Mouse (Mus musculus): Measurements from ENCODE around the gene Scnn1b. TPM values are rescaled to one million over a fixed set of nuclear protein-coding genes. Genes with fewer than 3 reads are reported as not detected.

Scnn1b gene
- polyA plus RNA-seq, 1 experiment from 2014 or later = 0.09 TPM

DNA sequence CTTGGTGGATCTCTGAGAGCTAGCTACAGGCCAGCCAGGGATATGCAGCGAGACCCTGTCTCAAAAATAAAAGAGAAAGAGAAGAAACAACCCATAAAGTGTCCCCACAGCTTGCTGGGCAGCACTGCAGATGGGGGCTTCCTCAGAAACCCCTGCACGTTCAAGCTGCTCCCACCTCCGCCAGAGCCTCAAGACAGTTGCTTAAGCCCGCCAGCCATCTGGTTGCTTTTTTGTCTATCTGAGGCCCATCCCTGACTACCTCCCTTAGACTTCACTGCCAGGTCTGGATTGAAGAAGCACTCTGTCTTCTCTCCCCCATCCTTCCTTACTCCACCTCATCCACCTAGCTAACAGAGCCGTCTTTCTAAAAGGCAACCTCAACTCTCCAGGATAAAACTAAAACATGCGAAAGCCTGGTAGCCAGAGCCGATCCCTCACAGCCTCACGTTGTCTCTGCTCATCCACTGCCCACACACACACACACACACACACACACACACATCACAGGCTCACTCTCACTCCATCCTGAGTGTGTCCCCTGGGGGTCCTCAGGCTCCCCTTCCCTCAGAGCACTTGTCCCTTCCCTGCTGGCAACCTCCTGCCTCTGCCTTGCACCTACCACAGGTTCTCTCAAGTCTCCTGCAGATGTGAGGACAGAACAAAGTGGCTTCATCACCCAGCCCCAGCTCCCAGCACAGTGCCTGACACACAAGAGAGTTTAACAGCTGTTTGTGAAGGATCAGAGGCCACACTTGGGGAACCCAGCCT, 73.5 kb downstream of the Scnn1b start:
- H3K4me1 ChIP-seq (ENCODE audit: insufficient read depth) = no peaks in the 10 kb centered on the region
- peaks cover 2% of the 10 kb centered on the region; the same call in 1 of the 2 replicates for H3K36me3 ChIP-seq (replicated peaks; ENCODE audit: insufficient read depth, low read length)
- H3K9me3 ChIP-seq (ENCODE audit: low read length) = no peaks in the 10 kb centered on the region
- 83% methylated on average over 8 of the region's 8 CpGs for WGBS (ENCODE audit: insufficient replicate concordance)
- no peak overlapping the region for H3K27ac ChIP-seq (ENCODE audit: low read depth)
- no peak overlapping the region for H3K4me2 ChIP-seq (ENCODE audit: low read depth, low read length)
- no peak overlapping the region for H3K9ac ChIP-seq (replicated peaks)
- no peak overlapping the region for H3K4me3 ChIP-seq (ENCODE audit: low read depth, low read length)
- no peaks in the 10 kb centered on the region for H3K27me3 ChIP-seq (ENCODE audit: insufficient read depth, low read length)
- no peak for DNase-seq
- TF ChIP-seq EP300 (IDR thresholded peaks at IDR 0.05; ENCODE audit: low read depth) (no peak), CTCF (IDR thresholded peaks at IDR 0.05; ENCODE audit: low read depth) (no peak)
- no peak for ATAC-seq

DNA sequence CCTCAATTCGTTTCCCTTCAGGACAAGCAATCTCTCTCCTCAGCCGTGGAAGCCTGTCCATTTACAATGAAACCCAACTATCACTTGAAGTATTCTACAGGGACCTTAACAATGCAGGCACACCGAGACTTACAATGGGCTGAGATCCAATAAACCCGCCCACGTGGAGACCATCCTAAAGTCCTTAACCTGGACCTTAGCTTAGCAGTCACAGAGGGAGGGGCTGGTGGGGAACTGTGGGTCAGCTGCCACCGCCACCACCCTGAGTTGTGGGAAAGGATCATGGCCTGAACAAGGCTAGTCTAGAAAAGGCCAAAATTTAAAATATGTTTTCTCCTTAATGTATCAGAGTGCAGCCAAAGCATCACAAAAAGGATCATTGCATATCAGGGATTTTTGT, 74.4 kb downstream of the Scnn1b start:
- TF ChIP-seq EP300 (IDR thresholded peaks at IDR 0.05; ENCODE audit: low read depth) (no peak), CTCF (IDR thresholded peaks at IDR 0.05; ENCODE audit: low read depth) (no peak)
- H3K9me3 ChIP-seq (ENCODE audit: low read length) = no peaks in the 10 kb centered on the region
- H3K27me3 ChIP-seq (ENCODE audit: insufficient read depth, low read length) = no peaks in the 10 kb centered on the region
- no peak for ATAC-seq
- H3K4me3 ChIP-seq (ENCODE audit: low read depth, low read length) = no peak overlapping the region
- no peak for DNase-seq
- H3K27ac ChIP-seq (ENCODE audit: low read depth) = no peak overlapping the region
- no peak overlapping the region for H3K9ac ChIP-seq (replicated peaks)
- peaks cover 8% of the 10 kb centered on the region for H3K36me3 ChIP-seq (replicated peaks; ENCODE audit: insufficient read depth, low read length)
- WGBS (ENCODE audit: insufficient replicate concordance) = 78% methylated on average over 6 of the region's 6 CpGs
- H3K4me1 ChIP-seq (ENCODE audit: insufficient read depth) = no peaks in the 10 kb centered on the region
- no peak overlapping the region for H3K4me2 ChIP-seq (ENCODE audit: low read depth, low read length)

DNA sequence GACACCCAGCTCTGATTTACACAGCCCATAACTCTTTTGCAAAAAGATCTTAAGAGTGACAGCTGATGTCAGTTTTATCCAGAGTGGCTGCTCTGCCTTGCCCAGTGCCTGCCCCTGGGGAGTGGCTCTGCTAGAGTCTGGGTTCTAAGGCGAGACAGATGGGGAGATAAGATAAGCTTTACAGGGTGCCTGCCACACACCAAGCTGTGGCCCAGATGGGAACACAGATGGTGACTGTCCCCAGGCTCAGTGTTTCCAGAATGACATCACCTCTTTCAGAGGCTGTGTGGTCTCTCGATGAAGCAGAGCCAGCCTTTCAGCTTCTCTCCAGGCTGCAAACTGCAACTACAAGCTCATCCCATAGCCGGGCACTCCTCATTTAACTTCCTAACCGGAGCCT, 74.9 kb downstream of the Scnn1b start:
- H3K4me3 ChIP-seq (ENCODE audit: low read depth, low read length) = no peak overlapping the region
- ATAC-seq (peak; percentile 54), DNase-seq (no peak)
- no peaks in the 10 kb centered on the region for H3K27me3 ChIP-seq (ENCODE audit: insufficient read depth, low read length)
- no peaks in the 10 kb centered on the region for H3K9me3 ChIP-seq (ENCODE audit: low read length)
- H3K4me1 ChIP-seq (ENCODE audit: insufficient read depth) = no peaks in the 10 kb centered on the region
- H3K4me2 ChIP-seq (ENCODE audit: low read depth, low read length) = no peak overlapping the region
- WGBS (ENCODE audit: insufficient replicate concordance) = 35% methylated on average over 4 of the region's 4 CpGs
- no peak overlapping the region for H3K27ac ChIP-seq (ENCODE audit: low read depth)
- TF ChIP-seq EP300 (IDR thresholded peaks at IDR 0.05; ENCODE audit: low read depth) = no peak
- TF ChIP-seq CTCF (IDR thresholded peaks at IDR 0.05; ENCODE audit: low read depth) = no peak
- peaks cover 8% of the 10 kb centered on the region for H3K36me3 ChIP-seq (replicated peaks; ENCODE audit: insufficient read depth, low read length)
- no peak overlapping the region for H3K9ac ChIP-seq (replicated peaks)

DNA sequence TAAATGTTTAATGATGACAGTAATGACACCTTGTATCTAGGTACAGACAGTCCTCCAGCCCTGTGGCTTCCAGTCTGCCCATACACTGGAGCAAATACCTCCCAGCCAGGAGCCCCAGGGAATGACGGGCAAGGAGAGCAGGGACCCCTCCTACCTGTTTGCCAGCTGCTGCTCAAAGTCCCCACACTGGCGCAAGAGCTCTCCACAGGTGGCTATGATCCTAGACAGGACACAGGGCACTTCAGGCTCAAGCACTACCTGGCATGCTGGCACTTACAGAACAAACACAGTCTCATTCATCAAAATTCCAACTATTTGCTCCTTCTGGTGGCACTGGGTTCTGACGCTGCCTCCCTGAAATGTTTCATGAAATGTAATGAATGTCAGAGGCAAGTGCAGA, 76.2 kb downstream of the Scnn1b start:
- Histone ChIP-seq H3K9ac (replicated peaks) (no peak overlapping the region), H3K27me3 (ENCODE audit: insufficient read depth, low read length) (no peaks in the 10 kb centered on the region), H3K4me2 (ENCODE audit: low read depth, low read length) (no peak overlapping the region), H3K27ac (ENCODE audit: low read depth) (no peak overlapping the region), H3K36me3 (replicated peaks; ENCODE audit: insufficient read depth, low read length) (peaks cover 8% of the 10 kb centered on the region), H3K4me1 (ENCODE audit: insufficient read depth) (no peaks in the 10 kb centered on the region), H3K4me3 (ENCODE audit: low read depth, low read length) (no peak overlapping the region), H3K9me3 (ENCODE audit: low read length) (no peaks in the 10 kb centered on the region)
- 85% methylated on average over 3 of the region's 3 CpGs for WGBS (ENCODE audit: insufficient replicate concordance)
- DNase-seq = no peak
- ATAC-seq = no peak
- TF ChIP-seq EP300 (IDR thresholded peaks at IDR 0.05; ENCODE audit: low read depth) (no peak), CTCF (IDR thresholded peaks at IDR 0.05; ENCODE audit: low read depth) (no peak)

DNA sequence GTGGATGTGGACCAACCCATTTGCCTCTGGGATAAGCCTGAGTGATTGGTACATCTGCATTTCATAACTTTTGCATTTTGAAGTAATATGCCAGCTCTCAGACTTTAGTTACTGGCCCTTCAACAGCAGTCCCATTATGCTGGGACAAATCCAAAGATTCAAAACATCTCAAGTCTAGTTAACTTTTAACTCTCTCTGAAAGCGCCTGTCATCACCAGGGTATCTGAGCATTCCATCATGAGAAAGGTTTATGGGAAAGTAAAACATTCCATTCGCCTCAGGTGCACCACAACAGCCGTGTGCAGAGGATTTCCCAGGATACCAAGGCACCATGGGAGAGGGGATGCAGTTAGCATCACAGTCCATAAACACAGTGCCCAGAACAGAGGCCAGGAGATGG, 76.8 kb downstream of the Scnn1b start:
- H3K9ac ChIP-seq (replicated peaks) = no peak overlapping the region
- DNase-seq = no peak
- no peaks in the 10 kb centered on the region for H3K9me3 ChIP-seq (ENCODE audit: low read length)
- H3K4me2 ChIP-seq (ENCODE audit: low read depth, low read length) = no peak overlapping the region
- no peak for TF ChIP-seq EP300 (IDR thresholded peaks at IDR 0.05; ENCODE audit: low read depth)
- H3K4me1 ChIP-seq (ENCODE audit: insufficient read depth) = no peaks in the 10 kb centered on the region
- no peak overlapping the region for H3K4me3 ChIP-seq (ENCODE audit: low read depth, low read length)
- no peak overlapping the region for H3K27ac ChIP-seq (ENCODE audit: low read depth)
- peaks cover 8% of the 10 kb centered on the region for H3K36me3 ChIP-seq (replicated peaks; ENCODE audit: insufficient read depth, low read length)
- no peak for ATAC-seq
- 69% methylated on average over 3 of the region's 3 CpGs for WGBS (ENCODE audit: insufficient replicate concordance)
- no peaks in the 10 kb centered on the region for H3K27me3 ChIP-seq (ENCODE audit: insufficient read depth, low read length)

DNA sequence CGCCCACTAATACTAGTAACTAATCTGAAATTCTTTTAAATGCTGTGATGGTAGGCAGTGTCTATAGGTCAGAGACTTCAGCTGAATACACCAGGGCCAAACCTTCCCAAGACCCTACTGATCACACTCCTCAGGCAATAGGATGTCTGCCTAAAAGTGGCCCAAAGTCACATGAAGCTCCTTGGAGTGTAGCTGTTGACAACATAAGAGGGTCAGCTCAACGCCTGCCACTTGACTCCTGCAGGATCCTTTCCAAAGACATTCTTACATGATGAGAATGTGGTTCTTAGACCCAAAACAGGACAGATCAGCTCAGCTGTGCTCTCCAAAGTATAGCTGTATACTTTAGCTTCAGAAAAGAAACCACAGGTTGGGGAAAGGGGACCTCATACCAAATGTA, 77.5 kb downstream of the Scnn1b start:
- H3K9ac ChIP-seq (replicated peaks) = no peak overlapping the region
- no peak overlapping the region for H3K4me3 ChIP-seq (ENCODE audit: low read depth, low read length)
- H3K27ac ChIP-seq (ENCODE audit: low read depth) = no peak overlapping the region
- H3K9me3 ChIP-seq (ENCODE audit: low read length) = no peaks in the 10 kb centered on the region
- no peaks in the 10 kb centered on the region for H3K27me3 ChIP-seq (ENCODE audit: insufficient read depth, low read length)
- WGBS (ENCODE audit: insufficient replicate concordance) = 90% methylated on average over 2 of the region's 2 CpGs
- no peaks in the 10 kb centered on the region for H3K4me1 ChIP-seq (ENCODE audit: insufficient read depth)
- H3K4me2 ChIP-seq (ENCODE audit: low read depth, low read length) = no peak overlapping the region
- H3K36me3 ChIP-seq (replicated peaks; ENCODE audit: insufficient read depth, low read length) = peaks cover 8% of the 10 kb centered on the region
- no peak for ATAC-seq
- no peak for DNase-seq
- TF ChIP-seq EP300 (IDR thresholded peaks at IDR 0.05; ENCODE audit: low read depth) = no peak
- no peak for TF ChIP-seq CTCF (IDR thresholded peaks at IDR 0.05; ENCODE audit: low read depth)
